Mouse (Mus musculus) layer of hippocampus, postnatal 36 days (tissue): ENCODE measurements around the gene Mycl. TPM values are rescaled to one million over a fixed set of nuclear protein-coding genes. Genes with fewer than 3 reads are reported as not detected.

Experiments used
- DNase-seq, 2 experiments: peaks; one replicate each; pipeline ENCODE4 v3.0.0; 2022
- total RNA-seq, 2 experiments: library from RNA; stranded (reverse); gene quantifications; 2 replicates each; pipeline ENCODE4 v1.2.3; 2021

Mycl gene
- 10 to 100 TPM; 32.9 to 35.0 TPM for total RNA-seq

DNA sequence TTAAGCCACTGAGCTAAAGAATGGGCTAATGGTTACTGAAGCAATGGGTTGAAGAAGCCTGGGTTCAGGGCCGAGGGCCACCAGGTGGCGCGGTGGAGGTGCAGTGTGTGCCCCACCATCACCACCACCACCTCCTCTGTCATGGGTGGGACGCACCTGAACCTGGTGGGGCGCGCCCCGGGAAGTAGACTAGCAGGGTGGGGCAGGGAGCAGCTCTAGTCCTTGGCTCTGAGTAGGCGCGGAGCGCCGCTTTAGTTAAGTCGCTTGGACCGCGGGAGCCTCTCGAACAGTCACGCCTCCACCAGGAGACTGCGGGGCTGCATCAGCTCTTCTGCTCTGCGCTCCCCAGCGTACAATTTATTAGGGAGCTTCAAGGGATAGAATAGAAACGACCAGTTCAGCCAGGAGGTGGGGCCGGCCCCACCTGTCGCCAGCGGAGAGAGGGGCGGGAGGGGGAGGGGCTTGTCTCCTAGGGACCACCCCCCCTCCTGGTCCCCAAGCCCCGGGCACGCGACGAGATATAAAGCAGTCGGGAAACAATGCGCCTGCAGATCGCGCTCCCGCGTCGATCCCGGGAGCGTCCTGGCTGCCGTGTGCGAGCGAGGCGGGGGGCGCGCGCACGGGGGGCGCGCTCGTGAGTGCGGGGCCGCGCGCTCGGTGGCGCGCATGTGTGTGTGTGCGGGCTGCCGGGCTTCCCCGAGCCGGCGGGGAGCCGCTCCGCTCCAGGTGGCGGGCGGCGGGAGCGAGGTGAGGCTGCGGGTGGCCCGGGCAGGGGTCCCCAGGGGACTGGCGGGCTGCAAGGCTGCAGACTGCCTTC lies at the start of gene Mycl:
Gene Mycl (plus strand): TSS at position 249 of the 817 bp plus-strand sequence.
- peak; percentile 87 for DNase-seq

DNA sequence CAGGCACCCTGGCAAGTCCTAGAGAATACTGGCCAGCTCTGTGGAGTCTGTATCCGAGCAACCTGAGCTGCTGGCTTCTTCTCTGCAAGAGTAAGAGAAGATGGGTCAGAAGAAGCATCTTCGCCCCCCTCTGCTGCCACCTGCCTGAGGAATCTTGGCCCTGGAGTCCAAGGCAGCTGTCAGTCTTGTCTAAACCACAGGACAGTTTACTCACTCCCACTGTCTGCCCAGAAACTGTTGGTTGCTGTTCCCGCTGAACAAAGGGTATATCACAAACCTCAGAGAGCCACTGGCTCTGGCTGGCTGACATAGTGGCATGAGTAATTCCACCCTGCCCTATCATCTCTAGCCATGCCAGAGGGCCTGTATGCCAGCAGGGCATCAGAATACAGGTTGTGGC lies 48.2 kb upstream of the Mycl start:
- DNase-seq: no peak

DNA sequence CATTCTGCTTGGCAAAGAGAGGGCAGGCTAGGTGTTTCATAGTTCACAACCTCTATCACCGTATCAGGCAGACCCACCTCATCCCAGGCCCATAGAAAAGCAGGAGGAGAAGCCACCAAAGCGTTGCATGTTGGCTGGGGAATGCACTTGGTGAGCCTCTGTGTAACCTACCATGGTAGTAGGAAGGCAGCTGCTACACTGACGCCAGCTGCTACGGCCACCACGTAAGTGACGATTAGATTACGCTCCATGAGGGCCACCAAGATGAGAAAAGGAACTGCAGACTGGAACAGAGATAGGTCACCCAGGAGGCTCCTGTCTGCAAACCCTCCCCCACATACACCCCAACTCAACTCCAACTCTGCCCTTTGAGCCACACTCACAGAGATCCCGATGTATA lies 46.4 kb upstream of the Mycl start:
- DNase-seq: no peak

DNA sequence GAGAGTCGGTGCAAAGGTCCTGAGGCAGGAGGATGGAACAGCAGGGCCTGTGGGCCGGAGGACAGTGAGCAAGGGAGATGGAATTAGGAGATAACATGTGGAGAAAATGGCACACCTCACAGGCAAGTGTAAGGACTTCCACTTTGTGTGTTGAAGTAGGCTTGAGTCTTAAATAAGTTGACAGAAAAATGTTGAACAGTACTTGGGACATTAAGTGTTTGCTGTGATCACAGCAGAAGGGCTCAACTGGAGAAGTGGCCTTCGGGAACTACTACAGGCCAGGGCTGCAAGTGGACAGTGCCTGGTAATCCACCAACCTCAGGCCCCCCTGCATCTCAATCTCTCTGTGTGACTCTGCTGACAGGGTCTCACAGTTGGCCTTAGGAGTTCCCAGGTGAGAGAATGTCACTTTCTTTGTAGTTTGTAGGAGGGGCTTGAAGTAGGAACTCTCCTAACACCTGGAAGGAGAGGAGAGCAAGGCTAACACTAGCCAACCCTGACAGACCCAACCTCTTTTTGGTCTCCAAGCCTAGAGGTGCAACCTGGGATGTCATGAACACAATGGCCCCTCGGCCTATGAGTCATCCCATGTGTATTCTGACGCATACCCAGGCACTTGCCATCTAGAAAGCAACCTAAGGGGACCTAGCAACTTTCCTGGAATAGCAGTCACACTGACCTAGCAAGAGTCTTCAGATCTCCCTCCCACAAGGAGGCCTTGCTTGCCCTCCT lies 40.6 kb upstream of the Mycl start:
- DNase-seq: no peak

DNA sequence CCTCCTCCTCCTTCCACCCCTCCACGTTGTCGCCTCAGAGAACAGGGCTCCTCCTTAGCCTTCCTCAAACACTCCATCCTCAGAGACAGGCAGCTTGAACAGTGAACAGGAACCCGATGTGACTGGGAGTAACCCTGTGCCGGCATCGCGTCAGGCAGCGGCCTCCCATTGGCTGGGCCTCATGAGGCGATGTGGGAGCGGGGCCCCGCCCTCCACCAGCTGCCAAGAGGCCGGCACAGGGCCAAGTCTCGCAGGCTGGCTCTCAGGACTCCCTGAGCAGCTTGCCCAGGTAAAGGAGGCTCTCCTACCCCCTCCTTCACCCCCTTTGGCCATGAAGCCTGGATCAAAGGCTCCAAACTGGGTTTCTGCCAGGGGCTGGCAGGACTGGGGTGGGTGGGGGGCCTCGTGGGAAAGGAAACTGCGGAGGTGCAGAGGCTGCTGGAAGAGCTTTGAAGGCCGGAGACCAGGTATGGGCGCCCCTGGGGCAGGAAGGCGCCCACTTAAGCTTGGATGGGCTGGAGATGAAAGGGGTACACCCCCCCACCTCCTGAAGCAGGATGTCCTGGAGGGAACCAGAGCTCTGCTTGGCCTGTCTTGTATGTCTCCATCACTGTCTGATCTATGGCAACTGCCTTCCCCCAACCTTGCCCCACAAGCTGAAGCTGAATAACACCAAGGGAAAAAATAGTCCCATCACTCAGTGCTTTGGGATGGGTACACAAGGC lies 39.9 kb upstream of the Mycl start:
- DNase-seq: peak; percentile 84 to 86

DNA sequence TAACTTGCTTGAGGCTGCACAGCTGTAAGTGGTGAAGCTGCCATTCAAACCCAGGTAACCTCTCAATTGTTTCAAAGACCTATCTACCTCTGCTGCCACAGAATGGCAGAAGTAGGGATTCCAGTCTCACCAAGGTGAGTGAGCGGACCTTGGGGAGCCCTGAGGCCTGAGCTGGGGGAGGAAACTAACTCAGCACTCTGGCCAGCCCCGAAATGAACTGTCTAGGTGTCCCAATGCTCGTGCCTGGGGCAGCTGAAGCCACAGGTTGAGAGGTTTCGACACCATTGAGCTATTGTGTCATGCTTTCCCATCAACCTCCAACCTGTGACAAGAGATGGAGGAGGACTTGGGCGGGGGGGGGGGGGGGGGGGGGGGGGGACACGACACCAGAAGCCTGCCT lies 39.2 kb upstream of the Mycl start:
- no peak for DNase-seq

DNA sequence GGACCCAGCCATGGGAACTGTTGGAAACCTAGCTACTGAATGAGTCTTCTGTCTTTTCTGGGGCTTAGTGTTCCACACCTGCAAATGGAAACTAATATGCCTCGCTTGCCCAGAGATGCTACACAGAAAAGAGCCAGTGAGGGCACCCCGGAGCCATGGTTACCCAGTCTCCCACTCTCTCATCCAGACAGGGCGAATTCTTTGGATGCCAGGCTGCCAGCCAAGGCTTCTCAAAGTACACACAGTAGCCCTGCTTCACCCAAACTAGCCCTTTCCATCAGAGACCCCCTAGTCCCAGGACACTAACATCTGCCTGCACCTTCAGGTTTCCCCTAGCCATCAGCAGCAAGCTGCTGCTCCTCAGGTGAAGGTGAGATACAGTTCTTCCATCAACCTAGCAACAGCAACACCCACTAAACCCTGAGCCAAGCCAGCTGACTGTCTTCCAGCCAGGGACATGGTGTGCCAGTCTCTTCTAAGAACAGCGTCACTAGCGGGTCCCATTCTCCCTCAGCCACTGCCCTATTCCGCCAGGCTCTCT lies 36.9 kb upstream of the Mycl start:
- DNase-seq: peak; percentile 75 to 76

DNA sequence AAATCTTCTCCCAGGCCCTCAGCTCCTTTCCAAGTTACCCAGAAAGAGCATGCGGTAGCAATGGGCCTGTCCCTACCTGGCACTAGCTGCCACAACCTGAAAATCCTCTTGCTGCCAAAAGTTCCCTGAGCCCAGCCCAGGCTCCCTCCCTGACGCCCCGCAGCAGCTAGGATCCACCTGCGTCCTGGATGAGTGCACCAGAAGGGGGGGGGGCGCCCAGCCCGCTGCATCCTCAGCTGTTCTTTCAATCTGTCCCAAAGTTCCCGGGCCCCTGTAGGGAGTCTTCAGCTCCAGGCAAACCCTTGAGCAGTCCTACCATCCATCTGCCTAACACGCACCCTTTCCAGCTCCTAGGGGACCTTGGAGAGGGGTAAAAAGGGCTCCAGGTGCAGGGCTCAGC lies 35.6 kb upstream of the Mycl start:
- no peak for DNase-seq

DNA sequence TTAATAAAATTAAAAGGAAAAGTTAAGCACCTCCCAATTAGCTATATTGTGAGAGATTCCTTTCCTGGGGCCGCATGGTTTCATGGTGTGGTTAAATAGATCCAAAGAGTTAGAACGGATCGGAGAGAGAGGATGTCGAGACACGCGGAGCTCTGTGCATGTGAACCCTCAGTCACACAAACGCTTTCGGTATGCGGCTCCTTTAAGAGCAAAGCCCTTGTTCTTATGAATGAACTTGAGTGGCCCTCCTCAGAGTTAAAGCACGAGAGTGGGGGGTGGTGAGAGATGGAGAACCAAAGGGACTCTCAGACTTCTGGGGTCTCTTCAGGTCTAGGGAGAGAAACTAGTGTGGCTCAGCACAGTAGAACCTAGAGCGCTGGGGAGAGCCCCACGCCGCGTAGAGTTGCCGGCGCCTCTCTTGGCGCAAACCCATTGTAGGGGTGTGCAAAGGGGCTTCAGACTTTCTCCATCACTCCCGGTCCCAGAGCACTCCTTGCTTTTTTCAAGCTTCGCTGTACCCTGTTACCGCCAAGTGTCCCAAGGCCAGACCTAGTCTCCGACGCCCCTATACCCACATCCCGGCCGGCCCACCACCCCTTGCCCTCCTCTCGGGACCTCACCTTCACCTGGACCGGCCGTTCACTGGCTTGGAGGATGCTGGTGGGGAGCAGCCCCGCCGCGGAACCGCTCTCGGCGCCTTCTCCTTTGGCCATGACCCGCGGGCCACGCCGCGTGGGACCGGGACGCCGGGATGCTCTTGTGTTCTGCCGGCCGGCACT lies 34.9 kb upstream of the Mycl start:
- no peak for DNase-seq

DNA sequence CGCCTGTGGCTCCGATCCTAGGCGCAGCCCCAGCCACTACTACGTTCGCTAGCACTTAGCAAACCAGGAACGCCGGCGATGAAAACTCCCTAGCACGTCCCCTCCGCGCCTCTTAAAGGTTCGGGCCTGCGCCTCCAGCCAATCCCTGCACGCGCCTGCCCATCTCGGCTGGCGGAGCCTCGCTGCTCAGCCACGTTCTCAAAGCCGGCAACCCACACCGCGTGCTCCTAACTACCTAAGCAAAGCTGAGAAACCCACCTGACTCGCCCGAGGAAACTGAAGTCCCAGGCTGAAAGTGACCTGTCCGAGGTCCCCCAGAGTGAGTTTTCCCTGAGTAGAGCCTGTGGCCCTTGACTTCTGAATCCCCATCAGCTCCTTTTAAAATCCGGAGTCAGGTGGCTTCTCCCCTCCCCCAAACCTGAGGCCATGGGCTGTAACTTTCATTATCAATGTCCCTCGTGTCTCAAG lies 34.3 kb upstream of the Mycl start, which contains the start of gene Mfsd2a:
Gene Mfsd2a (minus strand): TSS at position 89 of the 468 bp plus-strand sequence.
- DNase-seq: peak; percentile 74 to 83

DNA sequence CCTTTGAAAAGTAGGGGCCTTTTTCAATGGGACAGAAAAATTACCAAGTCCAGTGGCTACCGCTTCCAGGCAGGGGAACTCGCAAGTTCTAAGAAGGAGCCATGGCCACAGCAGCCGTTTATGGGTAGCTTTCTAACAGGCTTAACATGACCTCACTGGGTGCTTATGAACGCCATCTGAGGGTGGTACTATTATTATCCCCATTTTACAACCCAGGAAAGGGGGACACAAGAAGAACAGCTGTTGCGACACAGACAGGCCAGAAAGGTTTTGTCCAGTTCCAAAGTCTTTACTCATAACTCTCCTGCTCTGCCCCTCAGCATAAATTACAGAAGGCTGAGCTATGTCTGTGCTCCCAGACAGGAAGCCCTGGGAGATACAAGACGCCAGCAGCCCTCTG lies 33.9 kb upstream of the Mycl start:
- DNase-seq: no peak

DNA sequence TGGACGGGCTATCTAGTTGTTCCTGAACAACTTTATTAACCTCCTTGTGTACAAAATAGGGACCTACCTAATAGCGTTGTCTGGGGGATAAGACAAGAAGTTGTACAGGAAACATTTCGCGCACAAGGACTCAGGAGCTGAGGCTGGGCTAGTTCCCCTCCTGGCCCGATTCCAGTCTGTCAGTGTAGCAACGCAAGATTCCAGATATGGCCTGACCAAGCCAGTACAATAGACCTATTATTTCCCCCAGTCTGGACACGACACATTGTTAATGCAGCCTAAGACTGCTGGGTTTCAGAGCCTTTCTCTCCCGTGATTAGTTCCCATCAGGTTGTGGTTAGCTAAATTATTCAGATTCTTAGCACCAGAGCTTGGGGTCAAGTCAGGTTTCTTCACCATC lies 32.7 kb upstream of the Mycl start:
- DNase-seq: no peak

DNA sequence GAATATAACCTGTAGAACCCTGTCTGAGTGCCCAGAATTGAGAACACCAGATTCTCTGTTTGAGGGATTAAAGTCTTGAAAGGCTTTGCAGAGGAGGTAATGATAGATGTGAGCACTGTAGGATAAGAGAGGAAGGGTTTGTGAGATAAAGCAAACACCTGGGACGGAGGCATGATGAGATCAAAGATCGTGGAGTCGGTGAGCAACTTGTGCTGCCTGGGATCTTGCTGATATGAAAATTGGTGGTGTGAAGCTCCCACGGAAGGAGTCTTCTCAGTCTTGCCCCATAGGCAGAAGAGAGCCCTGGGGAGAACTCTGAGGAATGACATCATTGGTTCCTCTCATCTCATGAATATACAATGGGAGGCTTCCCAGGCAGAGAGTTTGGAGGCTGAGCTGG lies 27.3 kb upstream of the Mycl start:
- DNase-seq: no peak

DNA sequence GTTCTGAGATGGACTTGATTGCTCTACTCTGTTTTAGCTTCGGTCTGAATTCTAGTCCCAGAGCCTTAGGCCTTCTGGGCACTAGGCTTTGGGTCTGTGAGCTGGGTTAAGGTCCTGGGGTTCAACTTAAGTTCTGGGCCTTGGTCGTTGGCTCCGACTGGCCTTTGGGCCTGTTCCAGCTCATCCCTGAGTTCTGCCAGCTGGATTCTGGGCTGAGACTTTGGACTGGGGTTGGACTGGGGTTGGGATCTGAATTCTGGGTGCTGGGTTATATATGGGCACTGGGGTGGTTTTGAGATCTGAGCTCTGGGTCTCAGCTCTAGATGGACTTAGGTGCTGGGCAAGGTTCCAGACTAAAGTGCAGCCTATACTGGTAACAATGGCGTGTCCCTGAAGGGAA lies 24.3 kb upstream of the Mycl start:
- DNase-seq: no peak

DNA sequence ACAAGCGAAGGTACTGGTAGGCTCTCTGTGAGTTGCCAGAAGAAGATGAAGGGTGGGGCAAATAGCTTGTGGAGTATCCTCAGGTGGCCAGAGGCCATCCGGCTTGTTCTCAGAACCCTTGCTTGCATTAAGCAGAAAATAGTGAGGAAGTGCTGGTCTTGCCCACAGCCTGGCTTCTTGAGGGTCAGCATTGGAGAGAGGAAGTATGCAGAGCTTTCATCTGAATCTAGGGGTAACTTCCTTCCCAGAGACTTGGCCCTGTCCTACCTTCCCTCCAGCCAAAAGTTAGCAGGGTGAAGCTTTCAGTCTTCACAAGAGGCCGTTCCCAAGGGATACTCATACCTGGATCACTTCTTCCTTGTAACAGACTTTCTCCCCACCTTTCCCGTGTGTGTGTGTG lies 23.8 kb upstream of the Mycl start:
- no peak for DNase-seq

DNA sequence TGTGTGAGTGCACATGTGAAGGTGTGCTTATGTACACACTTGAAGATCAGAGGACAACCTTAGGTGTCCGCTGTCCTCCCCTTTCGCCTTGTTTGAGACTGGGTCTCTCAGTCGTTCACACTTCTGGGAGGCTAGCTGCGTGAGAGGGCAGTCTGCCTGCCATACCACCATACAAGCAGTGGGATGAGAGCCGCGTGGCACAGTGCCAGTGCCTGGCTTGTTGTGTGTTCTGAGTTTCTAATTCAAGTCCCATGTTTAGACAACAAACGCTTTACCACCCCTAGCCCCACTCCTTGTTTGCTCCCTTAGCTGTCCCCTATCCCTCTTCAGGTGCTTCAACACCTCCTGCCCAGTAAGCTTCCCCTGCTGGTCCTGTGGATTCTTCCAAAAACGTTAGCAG lies 23.4 kb upstream of the Mycl start:
- DNase-seq: no peak

DNA sequence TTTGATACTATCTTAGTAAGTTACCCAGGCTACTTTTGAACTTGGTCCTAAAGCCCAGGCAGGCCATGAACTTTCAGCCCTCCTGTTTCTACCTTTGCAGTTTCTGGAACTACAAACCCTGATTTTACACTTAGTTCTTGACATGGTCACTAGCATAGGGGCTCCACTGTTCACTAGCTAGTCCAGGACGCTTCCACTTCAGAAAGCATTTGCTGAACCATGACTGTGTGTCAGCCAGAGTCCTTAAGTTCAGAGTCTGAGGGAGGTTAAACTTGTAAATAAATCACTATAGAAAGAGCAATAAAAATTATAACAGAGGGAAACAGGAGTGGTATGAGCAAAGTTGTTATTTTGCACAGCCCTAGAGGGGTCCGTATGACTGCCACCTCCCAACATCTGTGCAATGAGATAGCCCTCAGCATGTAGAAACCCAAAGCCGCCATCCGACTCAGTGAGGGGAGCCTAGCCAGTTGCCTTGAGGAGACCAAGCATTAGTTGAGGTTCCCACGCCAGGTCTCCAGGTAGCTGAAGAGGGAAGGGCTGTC lies 20.4 kb upstream of the Mycl start:
- DNase-seq: no peak

DNA sequence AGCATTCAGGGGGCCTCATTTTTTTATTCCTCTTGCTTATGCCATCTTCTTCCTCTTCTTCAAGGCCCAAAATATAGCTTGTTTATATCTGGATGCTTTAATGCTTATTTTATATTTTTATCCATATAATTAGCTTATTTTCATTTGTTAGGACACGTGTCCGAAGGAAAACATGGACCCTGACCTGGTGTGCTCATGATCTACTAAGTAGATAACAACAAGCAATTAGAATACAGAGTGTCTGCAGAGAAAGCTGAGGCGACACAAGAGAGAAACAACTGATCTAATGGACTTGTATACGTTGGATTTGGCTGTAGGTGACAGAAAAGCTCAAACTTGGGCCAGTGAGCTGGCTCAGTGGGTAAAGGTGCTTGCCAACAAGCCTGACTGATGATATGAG lies 18.6 kb upstream of the Mycl start:
- no peak for DNase-seq

DNA sequence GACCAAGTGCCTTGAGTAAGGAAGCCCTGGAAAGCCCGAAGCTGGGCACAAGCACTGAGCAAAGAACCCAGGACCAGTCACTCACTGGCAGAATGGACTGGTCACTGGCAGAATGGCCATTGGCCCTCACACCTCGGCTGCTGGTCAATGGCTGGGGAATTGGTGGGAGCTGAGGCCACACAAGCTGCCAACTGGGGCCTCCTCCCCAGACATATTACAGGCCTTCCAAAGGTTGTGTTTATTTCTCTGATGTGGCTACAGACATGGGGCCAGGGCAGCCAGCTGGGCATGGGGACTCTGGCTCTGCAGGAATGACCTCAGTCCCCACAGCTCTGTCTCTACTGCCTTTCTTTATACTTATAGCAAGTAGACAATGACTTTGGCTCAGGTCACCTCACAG lies 16.6 kb upstream of the Mycl start:
- DNase-seq: no peak

DNA sequence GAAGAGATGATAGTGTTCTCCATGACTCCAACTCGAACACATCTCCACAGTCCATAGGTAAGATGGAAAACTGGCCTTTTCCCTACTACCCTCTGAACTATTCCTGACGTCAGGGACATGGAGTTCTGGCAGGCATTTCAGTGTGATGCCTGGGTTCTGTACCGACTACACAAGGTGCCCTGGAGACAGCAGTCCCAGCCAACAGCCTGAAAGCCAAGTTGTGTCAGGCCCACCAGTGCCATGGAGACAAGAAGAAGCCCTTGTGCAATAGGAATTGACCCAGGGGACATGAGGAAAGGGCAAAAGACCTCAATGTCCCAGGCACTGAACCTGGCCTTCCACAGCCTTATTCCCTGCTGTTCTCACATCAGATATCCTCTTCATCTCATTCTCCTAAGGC lies 15.6 kb upstream of the Mycl start:
- no peak for DNase-seq

DNA sequence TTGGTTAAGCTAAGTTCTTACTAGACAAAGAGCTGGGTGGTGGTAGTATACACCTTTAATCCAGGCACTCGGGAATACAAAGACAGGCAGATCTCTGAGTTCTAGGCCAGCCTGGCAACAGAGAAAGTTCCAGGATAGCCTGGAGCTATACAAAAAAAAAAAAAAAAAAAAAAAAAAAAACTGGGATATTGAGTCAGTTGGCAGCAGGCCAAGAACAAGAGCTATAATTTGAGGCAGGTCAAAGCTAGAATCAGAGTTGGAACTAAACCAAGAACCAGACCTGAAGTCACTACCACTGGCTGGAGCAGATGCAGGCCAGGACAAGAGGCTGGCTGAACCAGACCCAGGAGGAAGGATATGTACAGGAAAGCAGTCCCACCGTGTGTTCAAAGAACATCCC lies 14.8 kb upstream of the Mycl start:
- DNase-seq: no peak

DNA sequence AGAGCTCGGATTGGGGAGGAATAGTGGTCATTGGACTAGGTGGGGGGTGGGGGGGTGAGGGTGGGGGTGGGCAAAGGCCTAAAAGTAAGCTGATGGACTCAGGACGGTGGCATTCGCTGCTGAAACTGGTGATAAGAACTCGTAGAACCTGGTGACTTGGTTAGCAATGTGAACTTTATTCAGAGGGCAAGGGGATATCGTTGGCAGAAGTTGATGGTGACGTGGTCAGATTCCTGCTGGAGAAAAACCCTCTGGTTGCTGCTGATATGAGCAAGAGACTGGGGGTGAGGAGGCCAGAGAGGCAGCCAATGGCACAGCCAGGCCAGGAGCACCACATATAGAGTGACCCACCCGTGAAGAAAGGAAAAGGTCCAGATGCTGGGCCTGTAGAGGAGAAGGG lies 14.2 kb upstream of the Mycl start:
- no peak for DNase-seq
